Mouse (Mus musculus): ENCODE results near the gene Cplx3. TPM values are rescaled to one million over a fixed set of nuclear protein-coding genes. Genes with fewer than 3 reads are reported as not detected.

Gene Cplx3
- total and polyA plus RNA-seq, 3 experiments, result not detected

GRCm38 (mm10) chr9:57643856-57644180 is 37.7 kb upstream of the Cplx3 start (continued):
- TF ChIP-seq MAZ (IDR thresholded peaks at IDR 0.05; ENCODE audit: low read depth, low read length), result no peak; the same call in 1 of the 2 replicates

GRCm38 (mm10) chr9:57643169-57643855 is 37.2 kb upstream of the Cplx3 start:
- TF ChIP-seq RCOR1 (IDR thresholded peaks at IDR 0.05; ENCODE audit: low read depth, low read length) (0 out of 2 replicates have a peak, but pooled peaks have one; percentile 15), CHD1 (IDR thresholded peaks at IDR 0.05; ENCODE audit: low read depth, low read length) (0 out of 2 replicates have a peak, but pooled peaks have one; percentile 17), ZMIZ1 (IDR thresholded peaks at IDR 0.05; ENCODE audit: low read depth, low read length) (peak; percentile 19; the same call in 1 of the 2 replicates), RAD21 (IDR thresholded peaks at IDR 0.05; ENCODE audit: low read depth, low read length) (no peak), CTCF (IDR thresholded peaks at IDR 0.05 in 2 of 3, conservative IDR thresholded peaks at IDR 0.05 in 1 of 3; ENCODE audit: control insufficient read depth in 1 of 3, insufficient read depth in 1 of 3, low read depth in 2 of 3, low read length in 3 of 3, poor library complexity in 1 of 3, severe bottlenecking in 1 of 3) (no peak), POLR2A (IDR thresholded peaks at IDR 0.05; ENCODE audit: control insufficient read depth in 1 of 2, insufficient read depth in 1 of 2, low read depth in 1 of 2, low read length in 2 of 2, poor library complexity in 1 of 2) (no peak), USF2 (IDR thresholded peaks at IDR 0.05; ENCODE audit: borderline replicate concordance in 1 of 2, insufficient read depth in 1 of 2, low read depth in 1 of 2, low read length in 2 of 2) (no peak), MYC (IDR thresholded peaks at IDR 0.05; ENCODE audit: low read depth, low read length) (no peak), JUND (IDR thresholded peaks at IDR 0.05; ENCODE audit: low read depth, low read length) (no peak), NRF1 (IDR thresholded peaks at IDR 0.05; ENCODE audit: insufficient read depth, low read depth, low read length, poor library complexity, severe bottlenecking) (no peak), MAZ (IDR thresholded peaks at IDR 0.05; ENCODE audit: low read depth, low read length) (no peak), GATA1 (IDR thresholded peaks at IDR 0.05; ENCODE audit: low read depth, low read length) (no peak), ZC3H11A (IDR thresholded peaks at IDR 0.05; ENCODE audit: low read depth, low read length) (no peak), EP300 (IDR thresholded peaks at IDR 0.05; ENCODE audit: low read depth in 1 of 2, low read length in 2 of 2) (no peak), BHLHE40 (IDR thresholded peaks at IDR 0.05; ENCODE audit: borderline replicate concordance, low read depth, low read length) (no peak), TCF12 (IDR thresholded peaks at IDR 0.05; ENCODE audit: low read depth, low read length) (no peak), SIN3A (IDR thresholded peaks at IDR 0.05; ENCODE audit: low read length) (no peak)
- peak overlapping the region; percentile 98 for H3K9ac ChIP-seq (ENCODE audit: control insufficient read depth, low read depth, low read length, poor library complexity, severe bottlenecking)
- no peaks in the 10 kb centered on the region for H3K9me3 ChIP-seq (replicated peaks; ENCODE audit: insufficient read depth, low read length)
- H3K27ac ChIP-seq (ENCODE audit: control insufficient read depth, low read depth, low read length), result peak overlapping the region; percentile 84
- peaks cover 36 to 72% of the 10 kb centered on the region in 2 experiments for H3K4me1 ChIP-seq (ENCODE audit: control insufficient read depth in 1 of 2, insufficient read depth in 2 of 2, low read length in 2 of 2)
- H3K27me3 ChIP-seq (ENCODE audit: control insufficient read depth in 1 of 2, insufficient read depth in 2 of 2, low read length in 2 of 2), result no peaks in the 10 kb centered on the region
- H3K79me2 ChIP-seq (ENCODE audit: control insufficient read depth, insufficient read depth, low read length, poor library complexity), result peaks cover 72% of the 10 kb centered on the region
- DNase-seq (ENCODE audit: low read depth, low spot score), result peak; percentile 47
- H3K36me3 ChIP-seq (ENCODE audit: control insufficient read depth in 1 of 2, insufficient read depth in 2 of 2, low read length in 2 of 2), result peaks cover 0 to 56% of the 10 kb centered on the region in 2 experiments; a peak in 3 of 4 replicates
- peak overlapping the region; percentile 85 to 89 for H3K4me3 ChIP-seq (ENCODE audit: control insufficient read depth in 1 of 2, insufficient read depth in 1 of 2, low read depth in 2 of 2, low read length in 2 of 2)
